Mouse (Mus musculus) spleen, adult 2 months (tissue): Measurements from ENCODE around the gene Krt78.

Experiments
- CTCF ChIP-seq: fragments of 200-500 bp; IDR thresholded peaks from 2 replicates; pipeline ENCODE4 v1.5.1; 2011; ENCODE audit warnings: mild to moderate bottlenecking, inconsistent platforms; ENCODE audit not compliant: insufficient read depth, insufficient read length, insufficient replicate concordance; ENCODE audit errors: extremely low read depth
- POLR2A ChIP-seq: fragments of 200-500 bp; IDR thresholded peaks from 2 replicates; pipeline ENCODE4 v1.6.1; 2011; ENCODE audit warnings: low read depth, low read length, inconsistent platforms

- TF ChIP-seq POLR2A (no peak), CTCF (peak; percentile 53; the same call in 1 of the 2 replicates)
Observed at GRCm38 (mm10) chr15:101973414-101974077, 19.5 kb upstream of the Krt78 start.
